Mouse (Mus musculus) urinary bladder, postnatal 14 days (tissue): ENCODE data around the gene Vkorc1l1.
A peak's percentile ranks its signal among the peaks of the same experiment; 100 is the strongest.

Source experiments
- DNase-seq: peaks from one replicate; pipeline ENCODE4 v3.0.0; 2021; ENCODE audit warnings: low spot score

Vkorc1l1 gene

DNA sequence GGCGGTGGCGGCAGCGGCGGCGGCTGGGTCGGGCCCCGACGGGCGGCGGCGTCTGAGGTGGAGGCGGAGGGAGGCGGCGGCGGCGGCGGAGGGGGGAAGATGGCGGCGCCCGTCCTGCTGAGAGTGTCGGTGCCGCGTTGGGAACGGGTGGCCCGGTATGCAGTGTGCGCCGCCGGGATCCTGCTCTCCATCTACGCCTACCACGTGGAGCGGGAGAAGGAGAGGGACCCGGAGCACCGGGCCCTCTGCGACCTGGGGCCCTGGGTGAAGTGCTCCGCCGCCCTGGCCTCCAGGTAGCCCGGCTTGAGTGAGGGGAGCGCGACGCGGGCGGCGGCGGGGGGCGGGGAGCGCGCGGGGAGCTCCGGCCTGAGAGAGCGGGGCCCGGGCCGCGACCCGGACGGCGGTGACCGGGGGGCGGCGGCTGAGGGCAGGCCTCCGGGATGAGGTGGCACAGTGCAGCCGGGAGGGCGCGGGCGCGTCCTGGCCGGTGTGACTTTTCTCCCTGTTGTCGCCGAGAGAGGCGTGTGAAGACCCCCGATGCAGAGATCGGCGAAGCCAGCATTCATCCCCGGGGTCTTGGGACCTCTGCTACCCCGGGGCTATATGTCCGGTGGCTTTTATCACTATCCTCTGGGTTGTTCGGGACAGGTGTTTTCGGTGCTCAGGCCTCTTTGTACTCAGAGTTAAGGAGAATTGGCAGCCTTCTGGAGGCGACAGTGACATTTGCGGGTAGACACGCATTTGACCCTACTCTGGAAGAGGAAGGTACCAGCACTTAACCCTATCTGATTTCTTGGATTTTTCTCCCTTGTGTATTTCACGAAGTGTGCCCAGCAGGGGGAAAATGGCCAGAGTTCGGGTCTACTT, 536 bp downstream of the Vkorc1l1 start:
- DNase-seq, result peak; percentile 22

DNA sequence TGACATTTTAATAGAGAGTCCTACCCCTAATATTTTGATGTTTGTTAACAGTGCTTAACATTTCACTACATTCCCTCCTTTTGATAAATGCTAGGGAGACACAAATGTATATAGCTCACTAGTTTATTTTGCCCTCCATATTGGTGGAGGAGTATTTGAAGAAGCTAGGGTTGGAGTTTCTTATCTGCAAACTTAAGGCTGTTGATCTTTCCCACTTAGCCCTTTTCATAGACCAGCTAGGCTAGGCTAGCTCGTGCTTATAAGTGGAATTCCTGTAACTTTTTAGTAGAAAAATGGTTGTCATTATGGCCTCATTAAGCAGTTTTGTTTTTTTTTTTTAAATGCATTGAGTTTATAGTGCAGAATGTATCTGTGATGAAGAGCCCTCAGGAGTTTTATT, 1.6 kb downstream of the Vkorc1l1 start:
- DNase-seq, result no peak

DNA sequence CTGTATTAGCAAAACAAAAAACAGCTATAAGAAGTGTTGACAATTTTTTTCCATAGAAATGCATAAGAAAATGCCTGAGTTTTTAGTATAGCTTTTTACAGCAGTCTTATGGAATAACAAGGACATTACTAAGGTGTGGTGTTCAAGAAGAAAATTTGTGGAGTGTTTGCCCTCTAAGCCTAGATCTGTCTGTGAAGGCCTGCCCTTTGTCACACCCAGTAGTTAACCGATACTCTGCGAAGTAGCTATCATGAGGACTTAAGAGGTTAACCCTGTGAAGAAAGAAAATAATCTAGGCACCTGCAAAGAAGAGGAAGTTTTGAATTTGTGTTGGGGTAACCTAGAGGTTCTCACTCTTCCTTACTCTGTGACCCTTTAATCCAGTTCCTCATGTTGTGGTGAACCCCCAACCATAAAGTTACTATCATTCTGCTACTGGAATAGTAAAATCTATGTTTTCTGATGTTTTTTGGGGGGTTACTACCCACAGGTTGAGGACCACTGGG, 5.8 kb downstream of the Vkorc1l1 start:
- no peak for DNase-seq

DNA sequence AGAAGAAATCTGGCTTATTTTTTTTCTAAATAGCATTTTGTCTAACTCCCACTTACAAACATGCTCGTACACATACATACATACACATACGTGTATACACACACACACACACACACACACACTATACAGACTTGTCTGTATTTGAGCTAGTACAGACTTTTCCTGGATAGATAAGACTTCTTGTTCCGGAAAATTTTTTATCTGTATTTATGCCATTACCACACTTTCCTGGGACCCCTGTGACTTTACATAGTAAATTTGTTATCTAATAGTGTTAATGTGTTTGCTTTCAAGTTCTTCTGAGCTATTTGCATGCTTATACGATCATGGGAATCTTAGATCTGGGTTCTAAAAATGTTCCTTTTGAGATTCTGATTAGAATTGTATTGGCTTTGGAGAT, 10.4 kb downstream of the Vkorc1l1 start:
- no peak for DNase-seq

DNA sequence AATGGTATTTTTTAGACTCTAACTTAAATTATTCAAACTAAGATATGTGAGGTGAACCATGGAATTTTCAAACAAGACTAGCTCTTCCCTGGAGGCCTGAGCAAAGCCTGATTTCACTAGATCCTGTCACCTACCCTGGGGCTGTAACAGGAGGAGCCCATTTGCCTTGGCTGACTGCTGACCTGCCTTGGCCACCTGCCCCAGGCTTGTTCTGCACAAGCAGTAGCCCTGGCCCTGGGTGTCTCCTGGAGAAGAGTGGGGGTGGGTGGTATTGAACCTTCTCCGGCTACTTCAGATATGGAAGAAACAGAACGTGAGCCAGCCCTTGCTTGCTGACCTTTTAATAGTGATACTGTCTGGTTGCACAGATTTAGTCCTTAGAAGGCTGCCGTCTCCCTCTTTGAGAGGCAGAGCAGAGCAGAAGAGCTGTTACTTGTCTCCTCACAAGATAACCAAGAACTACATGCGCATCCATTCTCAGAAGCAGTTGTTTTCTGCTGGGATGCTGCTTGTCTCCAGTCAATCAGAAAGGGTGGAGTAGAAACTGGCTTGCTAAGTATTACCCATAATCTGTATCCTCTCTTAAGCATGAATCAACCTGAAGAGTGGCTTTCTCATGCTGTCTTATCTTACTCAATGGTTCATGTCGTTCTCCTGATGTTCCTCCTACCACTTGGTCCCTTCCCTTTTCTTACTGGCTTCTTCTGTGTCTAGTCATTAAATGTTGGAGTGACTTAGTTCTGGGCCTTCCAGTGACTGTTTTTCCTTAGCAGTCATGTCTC, 12.9 kb downstream of the Vkorc1l1 start:
- peak; percentile 35 for DNase-seq

DNA sequence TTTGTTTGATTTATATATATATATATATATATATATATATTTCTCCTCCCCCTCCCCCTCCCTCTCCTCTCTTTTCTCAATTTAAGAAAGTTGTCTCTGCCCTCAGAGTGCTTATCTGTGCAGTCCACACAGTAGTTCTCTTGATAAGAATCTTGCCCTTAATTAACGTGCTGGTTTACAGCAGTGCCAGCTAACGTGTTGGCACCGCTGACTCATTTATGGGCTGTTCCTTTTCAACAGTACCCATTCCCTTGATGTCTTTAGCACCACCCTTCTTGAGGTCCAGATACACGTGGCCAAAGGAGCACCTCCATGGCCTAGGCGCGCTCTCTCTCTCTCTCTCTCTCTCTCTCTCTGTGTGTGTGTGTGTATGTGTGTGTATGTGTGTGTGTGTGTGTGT, 14.0 kb downstream of the Vkorc1l1 start:
- DNase-seq, result no peak

DNA sequence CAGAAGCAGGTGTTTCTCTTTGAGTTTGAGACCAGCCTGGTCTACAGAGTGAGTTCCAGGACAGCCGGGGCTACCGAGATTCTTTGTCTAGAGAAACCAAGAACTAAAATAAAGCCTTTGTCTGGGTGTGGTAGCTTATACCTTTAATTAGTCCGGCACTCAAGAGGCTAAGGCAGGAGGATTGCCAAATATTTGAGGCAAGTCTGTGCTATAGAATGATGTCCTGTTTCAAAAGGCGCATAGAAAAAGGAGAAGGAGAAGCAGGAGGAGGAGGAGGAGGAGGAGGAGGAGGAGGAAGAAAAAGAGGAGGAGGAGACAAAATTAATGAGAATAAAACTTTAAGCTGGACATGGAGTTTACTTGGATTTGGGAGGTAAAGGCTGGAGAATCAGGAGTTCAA, 21.5 kb downstream of the Vkorc1l1 start:
- no peak for DNase-seq

DNA sequence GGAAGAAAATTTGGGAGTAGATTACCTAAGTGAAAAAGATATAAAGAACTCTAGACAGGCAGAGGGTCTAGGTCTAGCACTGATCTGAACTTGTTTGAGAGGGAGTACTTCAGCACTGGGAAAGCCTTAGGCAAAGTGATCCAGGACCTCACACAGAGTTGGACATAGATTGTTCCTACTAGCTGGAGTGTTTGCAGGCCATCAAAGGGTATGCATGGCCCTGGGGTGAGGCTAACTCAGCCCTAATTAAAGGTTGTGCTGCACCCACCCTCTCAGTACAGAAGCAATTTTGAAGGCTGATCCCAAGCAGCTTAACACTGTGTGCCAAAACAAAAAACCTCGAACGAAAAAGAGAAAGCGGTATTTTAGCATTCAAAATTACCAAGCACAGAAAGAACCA, 24.7 kb downstream of the Vkorc1l1 start:
- no peak for DNase-seq

DNA sequence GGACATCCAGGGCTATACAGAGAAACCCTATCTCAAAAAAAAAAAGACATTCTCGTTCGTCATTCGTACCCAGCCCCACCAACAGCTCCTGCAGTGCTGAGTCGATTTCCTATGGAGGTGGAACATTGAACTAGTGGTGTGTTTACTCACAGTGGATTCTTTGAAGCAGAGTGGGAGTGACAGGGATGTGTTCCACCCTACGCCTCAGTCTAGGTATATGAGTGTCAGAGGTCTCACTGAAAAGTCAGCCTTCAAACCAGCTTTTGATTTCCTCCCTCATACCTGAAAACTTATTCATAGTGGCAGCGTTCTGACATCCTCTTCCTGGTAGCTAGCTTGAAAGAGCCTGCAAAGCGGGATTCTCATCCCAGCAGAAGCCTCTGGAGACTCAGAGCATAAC, 26.6 kb downstream of the Vkorc1l1 start:
- DNase-seq, result peak; percentile 20

DNA sequence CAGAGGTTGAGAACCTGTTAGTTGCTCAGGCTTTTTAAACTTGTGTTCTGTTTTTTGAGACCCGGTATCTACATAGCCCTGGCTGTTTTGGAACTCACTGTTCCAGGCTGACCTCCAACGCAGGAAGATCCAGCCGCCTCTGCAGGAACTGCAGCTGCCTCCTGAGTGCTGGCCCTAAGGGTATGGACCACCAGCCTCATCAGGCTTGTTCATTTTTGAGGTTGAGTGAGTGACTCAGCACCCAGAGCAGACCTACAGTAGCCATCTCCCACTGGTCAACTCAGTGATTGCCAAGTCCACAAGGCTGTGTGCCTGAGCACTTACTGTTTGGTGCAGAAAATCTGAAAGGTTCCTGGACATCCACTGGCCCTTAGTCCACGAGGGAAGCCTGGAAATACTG, 29.7 kb downstream of the Vkorc1l1 start:
- peak; percentile 46 for DNase-seq

DNA sequence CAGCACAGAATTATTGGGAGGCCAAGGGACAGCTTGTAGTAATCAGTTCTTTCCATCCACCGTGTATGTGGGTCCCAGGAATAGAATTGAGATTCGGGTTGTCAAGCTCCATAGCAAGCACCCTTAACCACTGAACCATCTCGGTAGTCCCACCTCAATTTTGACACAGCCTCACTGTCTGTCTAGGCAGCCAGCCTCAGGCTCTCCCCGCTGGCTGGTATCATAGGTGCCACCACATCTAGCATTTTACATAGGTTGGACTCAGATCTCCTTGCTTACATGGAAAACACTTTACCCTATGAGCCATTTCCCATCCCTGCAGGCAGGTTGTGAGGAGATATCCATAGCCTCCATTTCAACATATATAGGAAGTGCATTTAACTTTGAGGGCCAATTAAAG, 32.6 kb downstream of the Vkorc1l1 start:
- no peak for DNase-seq

DNA sequence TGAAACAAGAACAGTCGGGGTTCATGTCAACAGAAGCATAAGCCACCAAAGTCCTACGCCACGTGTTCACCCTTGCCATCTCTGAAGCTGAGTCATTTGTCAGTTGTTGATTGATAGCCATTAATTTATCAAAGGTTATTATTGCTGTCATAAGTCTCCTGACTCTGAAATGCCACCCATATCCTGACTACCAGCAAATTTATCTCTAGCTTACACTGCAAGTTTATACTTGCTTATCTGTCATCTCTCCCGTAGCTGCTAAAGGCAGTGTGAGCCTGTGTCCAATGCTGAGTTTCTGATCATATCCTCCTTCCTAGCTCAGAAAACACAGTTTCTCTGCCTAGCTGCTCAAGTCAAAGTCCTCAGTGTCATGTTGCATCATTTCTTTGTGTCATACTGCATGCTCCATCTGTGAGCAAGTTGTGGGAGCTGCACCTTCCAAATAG, 33.1 kb downstream of the Vkorc1l1 start:
- DNase-seq, result no peak

DNA sequence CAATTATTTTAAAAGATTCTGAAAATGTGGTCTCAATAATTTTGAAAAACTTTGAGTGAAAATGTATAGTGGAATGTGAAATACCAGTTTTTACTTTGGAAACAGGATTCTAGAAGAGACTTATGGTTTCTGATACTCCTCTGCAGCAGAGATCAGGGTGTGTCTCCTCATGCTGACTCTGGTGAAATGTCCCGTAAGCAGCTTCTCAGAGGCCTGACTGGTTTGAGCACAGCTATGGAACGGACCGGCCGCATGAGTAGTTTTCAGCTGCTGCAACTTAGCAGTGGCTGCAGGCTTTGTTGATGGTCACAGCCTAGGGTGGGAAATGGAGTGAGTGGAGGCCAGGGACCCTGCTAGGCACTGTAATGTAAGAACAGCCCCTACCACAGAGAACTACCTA, 36.0 kb downstream of the Vkorc1l1 start:
- DNase-seq, result no peak

DNA sequence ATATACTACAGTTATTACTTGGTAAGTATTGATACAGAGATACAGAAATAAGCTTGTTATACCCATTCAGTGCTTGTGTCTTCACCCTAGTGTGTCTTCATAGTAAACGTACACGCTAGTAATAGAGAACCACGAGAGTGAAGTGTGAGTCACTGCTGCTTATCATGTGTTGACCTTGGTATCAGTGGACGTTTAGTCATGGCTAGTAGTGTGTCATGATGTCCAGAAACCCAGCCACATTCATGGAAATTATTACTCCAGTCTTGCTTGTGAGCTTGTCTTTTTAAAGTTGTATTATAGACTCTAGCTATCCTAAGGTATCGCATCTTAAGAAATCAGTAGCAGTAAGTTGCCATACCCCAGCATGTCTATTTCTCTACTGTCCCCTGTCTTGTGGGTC, 36.8 kb downstream of the Vkorc1l1 start:
- no peak for DNase-seq

DNA sequence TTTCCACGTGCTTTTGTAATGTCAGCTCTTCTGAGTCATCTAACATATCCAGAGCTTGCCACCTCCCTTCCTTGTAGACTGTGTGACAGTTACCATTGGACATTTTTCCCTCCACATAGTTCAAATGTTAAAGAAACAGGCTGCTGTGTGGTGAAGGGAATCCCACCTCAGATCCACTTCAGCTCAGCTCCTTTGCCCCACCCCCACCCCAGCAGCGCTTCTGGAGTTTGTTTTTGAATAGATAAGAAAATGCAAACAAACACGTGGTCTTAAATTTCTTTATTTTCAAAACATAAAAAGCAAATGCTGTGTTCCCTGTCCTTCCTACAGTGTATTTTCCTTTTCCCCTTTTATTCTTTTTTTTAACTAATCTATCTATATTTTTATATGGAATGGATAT, 38.4 kb downstream of the Vkorc1l1 start:
- DNase-seq, result no peak

DNA sequence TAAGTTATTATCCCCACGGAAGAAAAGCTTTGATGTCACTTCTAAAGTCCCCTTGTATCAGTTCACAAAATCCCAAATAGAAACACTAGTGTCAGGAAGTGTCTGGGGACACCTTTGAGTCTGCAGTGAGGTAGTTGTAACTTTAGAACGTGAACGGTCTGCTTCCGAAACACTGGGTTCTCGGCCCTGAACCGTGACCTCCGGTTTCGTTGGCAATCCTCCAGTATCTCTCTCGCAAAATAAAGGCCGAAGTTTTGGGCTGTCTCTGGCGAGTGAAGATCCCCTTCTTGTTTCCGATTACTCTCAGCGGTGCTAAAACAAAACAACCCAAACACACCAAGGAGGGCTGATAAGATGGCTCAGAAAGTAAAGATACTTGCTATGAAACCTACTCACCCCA, 47.6 kb downstream of the Vkorc1l1 start:
- DNase-seq, result no peak

DNA sequence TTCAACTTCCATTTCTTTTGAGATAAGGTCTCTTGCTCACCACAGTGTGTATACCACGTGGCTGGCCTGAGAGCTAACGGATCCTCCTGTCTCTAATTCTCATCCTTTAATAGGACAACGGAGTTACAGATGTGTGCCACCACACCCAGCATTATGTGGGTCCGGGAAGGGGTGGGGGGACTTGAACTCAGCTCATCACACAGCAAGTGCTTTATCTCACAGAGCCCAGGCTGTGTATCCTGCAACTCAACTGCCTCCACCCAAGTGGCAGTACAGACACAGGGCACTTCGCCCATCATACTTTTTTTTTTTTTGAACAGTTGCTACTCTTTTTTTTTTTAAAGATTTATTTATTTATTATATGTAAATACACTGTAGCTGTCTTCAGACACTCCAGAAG, 50.1 kb downstream of the Vkorc1l1 start:
- DNase-seq, result no peak

DNA sequence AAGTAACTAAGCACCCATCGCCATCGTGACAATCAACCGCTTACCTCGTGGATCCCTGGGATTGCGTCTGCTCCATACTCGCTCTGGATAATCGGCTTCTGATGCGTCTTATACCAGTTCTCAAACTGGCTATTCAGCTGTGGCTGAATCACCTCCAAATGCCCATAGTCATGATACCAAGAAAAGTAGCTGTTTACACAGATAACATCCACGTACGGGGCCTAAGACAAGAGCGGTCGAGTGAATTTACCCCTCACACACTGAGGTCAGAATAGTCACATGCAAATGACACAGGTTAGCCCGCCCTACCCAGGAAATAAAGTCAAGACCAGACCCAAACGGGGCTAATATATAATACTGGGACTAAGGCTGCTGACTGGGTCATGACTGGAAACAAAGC, 51.6 kb downstream of the Vkorc1l1 start:
- no peak for DNase-seq

DNA sequence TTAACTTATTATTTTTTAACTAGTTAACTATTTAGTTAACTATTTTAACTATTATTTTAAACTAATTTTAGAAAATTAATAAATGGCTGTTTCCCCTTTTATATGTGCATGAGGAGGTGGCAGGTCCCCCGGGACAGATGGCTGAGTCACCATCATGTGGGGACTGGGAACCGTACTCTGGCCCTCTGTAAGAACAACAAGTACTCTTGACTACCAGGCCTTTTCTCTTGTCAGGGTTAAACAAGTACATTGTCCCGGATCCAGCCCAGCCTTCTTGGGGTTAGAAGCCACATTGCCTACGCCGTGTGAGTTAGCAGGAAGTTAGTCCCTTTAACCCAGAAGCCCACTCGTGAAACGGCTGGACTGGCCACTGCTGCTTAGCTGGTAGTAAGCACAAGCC, 53.2 kb downstream of the Vkorc1l1 start:
- no peak for DNase-seq

DNA sequence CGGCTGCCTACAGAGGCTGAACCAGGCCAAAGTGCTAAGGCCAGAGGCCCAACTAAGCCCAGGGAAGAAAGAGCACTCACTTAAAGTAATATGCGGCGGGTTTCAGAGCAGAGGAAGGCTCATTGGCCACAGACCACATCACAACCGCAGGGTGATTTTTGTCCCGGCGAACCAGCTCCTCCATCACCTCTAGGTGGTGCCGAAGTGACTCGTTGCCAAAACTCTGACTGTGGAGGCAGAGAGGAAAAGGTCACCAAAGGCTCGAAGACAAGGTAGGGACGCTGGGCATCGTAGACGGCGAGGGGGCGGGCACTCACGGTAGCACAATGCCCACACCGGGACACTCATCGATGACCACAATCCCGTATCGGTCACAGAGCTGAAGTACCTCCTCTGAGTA, 55.9 kb downstream of the Vkorc1l1 start:
- DNase-seq, result no peak

DNA sequence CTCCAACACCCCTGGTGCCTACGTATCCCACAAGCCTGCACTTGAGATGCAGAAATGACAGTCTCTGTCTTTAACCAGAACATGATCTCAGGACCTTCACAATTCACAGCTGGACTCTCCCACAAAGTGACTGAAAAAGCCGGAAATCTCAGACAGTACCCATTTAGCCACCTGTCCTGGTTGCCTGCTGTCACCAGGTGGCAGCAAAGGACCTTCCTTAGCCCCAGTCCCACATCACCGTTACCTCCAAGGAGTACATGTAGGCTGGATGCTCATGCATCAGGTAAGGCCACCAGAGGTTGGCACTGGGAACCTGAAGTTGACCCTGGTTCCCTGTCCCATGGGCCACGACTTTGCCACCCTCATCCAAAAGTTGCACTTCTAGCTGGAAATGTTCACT, 57.3 kb downstream of the Vkorc1l1 start:
- DNase-seq, result peak; percentile 61

DNA sequence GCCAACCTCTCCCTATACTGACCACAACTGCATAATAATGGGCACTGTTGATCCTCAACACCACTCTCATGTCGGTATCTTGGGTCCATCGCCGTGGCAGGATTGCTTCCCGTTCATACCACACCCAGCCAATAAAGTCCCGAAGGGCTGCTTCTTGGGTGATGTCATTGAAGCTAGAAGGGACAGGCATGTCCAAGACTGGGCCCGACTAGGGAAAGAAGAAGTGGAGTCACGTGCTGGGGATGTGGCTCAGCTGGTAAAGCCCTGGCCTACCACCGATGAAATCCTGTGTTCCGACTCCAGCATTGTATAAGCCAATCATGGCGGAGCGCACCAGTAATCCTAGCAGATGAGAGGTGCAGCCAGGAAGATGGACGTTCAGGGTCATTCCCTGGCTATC, 59.0 kb downstream of the Vkorc1l1 start:
- peak; percentile 20 for DNase-seq

DNA sequence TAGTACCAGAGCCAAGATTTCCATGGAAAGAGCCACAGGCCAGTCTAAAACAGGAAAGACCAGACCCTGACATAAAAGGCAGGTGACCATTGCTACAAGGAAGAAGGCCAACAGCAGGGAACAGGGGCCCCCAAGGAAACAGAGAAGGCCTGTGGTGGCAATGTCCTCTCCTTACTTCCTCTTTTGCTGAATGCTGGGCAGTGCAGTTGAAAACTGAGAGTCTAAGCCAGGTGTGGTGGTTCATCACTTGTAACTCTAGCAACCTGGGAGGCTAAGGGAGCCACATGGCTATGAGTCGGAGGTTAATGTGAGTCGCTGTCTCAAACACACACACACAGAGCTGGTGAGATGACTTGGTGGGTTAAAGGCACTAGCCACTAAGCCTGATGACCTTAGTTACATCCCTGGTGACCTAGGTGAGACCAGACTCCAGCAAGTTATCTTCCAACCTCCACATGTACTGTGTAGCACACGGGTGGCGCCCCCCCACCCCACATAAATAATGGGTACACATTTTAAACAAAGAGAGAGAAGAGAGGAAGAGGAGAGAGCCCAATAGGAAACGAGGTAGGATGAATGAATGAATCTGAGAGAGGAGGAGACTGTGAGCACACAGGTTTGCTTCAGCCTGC, 59.7 kb downstream of the Vkorc1l1 start:
- DNase-seq, result no peak
